Mouse (Mus musculus) MEL (cell line): ENCODE measurements around the gene Rbsn. TPM values are rescaled to one million over a fixed set of nuclear protein-coding genes. Genes with fewer than 3 reads are reported as not detected.

ENCODE experiments used
- DNase-seq: peaks from one replicate; pipeline ENCODE4 v3.0.0; 2011; ENCODE audit warnings: low read depth, low spot score
- H3K27ac ChIP-seq: 2 replicates; pipeline ENCODE4 v1.5.1; 2012; ENCODE audit warnings: low read depth, mild to moderate bottlenecking, control low read depth, low read length, moderate library complexity; ENCODE audit not compliant: control insufficient read depth
- H3K27me3 ChIP-seq, 2 experiments: fragments of 150-350 bp in 1 of 2; sonication (generic) in 1 of 2; 2 replicates each; pipeline ENCODE4 v1.6.1; 2012; ENCODE audit warnings: low read length in 2 of 2, mild to moderate bottlenecking in 2 of 2, improper control_type of control experiment in 1 of 2, moderate library complexity in 1 of 2; ENCODE audit not compliant: insufficient read depth in 2 of 2, control insufficient read depth in 1 of 2
- H3K36me3 ChIP-seq, 2 experiments: 2 replicates each; pipeline ENCODE4 v1.6.1; 2012 to 2014; ENCODE audit warnings: low read length in 2 of 2, improper control_type of control experiment in 1 of 2, inconsistent platforms in 1 of 2, mild to moderate bottlenecking in 1 of 2; ENCODE audit not compliant: insufficient read depth in 2 of 2, control insufficient read depth in 1 of 2
- H3K4me1 ChIP-seq, 2 experiments: fragments of 150-350 bp in 1 of 2; sonication (generic) in 1 of 2; 2 replicates each; pipeline ENCODE4 v1.6.1; 2012; ENCODE audit warnings: low read length in 2 of 2, improper control_type of control experiment in 1 of 2, mild to moderate bottlenecking in 1 of 2; ENCODE audit not compliant: insufficient read depth in 2 of 2, control insufficient read depth in 1 of 2
- H3K4me3 ChIP-seq, 2 experiments: fragments of 150-350 bp in 1 of 2; sonication (generic) in 1 of 2; 2 replicates each; pipeline ENCODE4 v1.5.1; 2012; ENCODE audit warnings: low read depth in 2 of 2, low read length in 2 of 2, mild to moderate bottlenecking in 2 of 2, moderate library complexity in 2 of 2, control low read depth in 1 of 2, improper control_type of control experiment in 1 of 2; ENCODE audit not compliant: control insufficient read depth in 1 of 2, insufficient read depth in 1 of 2
- H3K79me2 ChIP-seq: 2 replicates; pipeline ENCODE4 v1.6.1; 2012; ENCODE audit warnings: mild to moderate bottlenecking, low read length, moderate library complexity; ENCODE audit not compliant: control insufficient read depth, poor library complexity, insufficient read depth
- H3K9ac ChIP-seq: 2 replicates; pipeline ENCODE4 v1.6.1; 2012; ENCODE audit warnings: low read depth, mild to moderate bottlenecking, control low read depth, low read length, moderate library complexity; ENCODE audit not compliant: control insufficient read depth, poor library complexity, severe bottlenecking
- H3K9me3 ChIP-seq: fragments of 150-350 bp; sonication (generic); replicated peaks from 2 replicates; pipeline ENCODE4 v1.6.1; 2012; ENCODE audit warnings: mild to moderate bottlenecking, low read length, improper control_type of control experiment, moderate library complexity; ENCODE audit not compliant: insufficient read depth
- CHD1 ChIP-seq: IDR thresholded peaks from 2 replicates; pipeline ENCODE4 v1.6.1; 2012; ENCODE audit warnings: low read depth, mild to moderate bottlenecking, inconsistent platforms, low read length, improper control_type of control experiment
- E2F4 ChIP-seq: IDR thresholded peaks from 2 replicates; pipeline ENCODE4 v1.6.1; 2011; ENCODE audit warnings: low read depth, low read length, improper control_type of control experiment, borderline replicate concordance
- ELF1 ChIP-seq: IDR thresholded peaks from 2 replicates; pipeline ENCODE4 v1.6.1; 2014; ENCODE audit warnings: low read depth, mild to moderate bottlenecking, inconsistent platforms, low read length, improper control_type of control experiment, moderate library complexity
- HCFC1 ChIP-seq: IDR thresholded peaks from 2 replicates; pipeline ENCODE4 v1.6.1; 2012; ENCODE audit warnings: low read depth, mild to moderate bottlenecking, inconsistent platforms, low read length, improper control_type of control experiment, moderate library complexity
- MAX ChIP-seq: IDR thresholded peaks from 2 replicates; pipeline ENCODE4 v1.6.1; 2011; ENCODE audit warnings: low read length, improper control_type of control experiment
- MXI1 ChIP-seq: IDR thresholded peaks from 2 replicates; pipeline ENCODE4 v1.6.1; 2011; ENCODE audit warnings: mild to moderate bottlenecking, low read depth, low read length, improper control_type of control experiment
- POLR2AphosphoS5 ChIP-seq: IDR thresholded peaks from 2 replicates; pipeline ENCODE4 v1.6.1; 2012; ENCODE audit warnings: low read depth, borderline replicate concordance, mild to moderate bottlenecking, inconsistent platforms, low read length, moderate library complexity, mixed read lengths
- RCOR1 ChIP-seq: IDR thresholded peaks from 2 replicates; pipeline ENCODE4 v1.6.1; 2012; ENCODE audit warnings: low read depth, mild to moderate bottlenecking, inconsistent platforms, low read length, improper control_type of control experiment
- TAL1 ChIP-seq: IDR thresholded peaks from 2 replicates; pipeline ENCODE4 v1.6.1; 2012; ENCODE audit warnings: mild to moderate bottlenecking, inconsistent platforms, low read length, moderate library complexity, mixed read lengths
- TBP ChIP-seq: IDR thresholded peaks from 2 replicates; pipeline ENCODE4 v1.8.0; 2011; ENCODE audit warnings: low read depth, low read length, improper control_type of control experiment
- USF2 ChIP-seq, 2 experiments: IDR thresholded peaks; 2 replicates each; pipeline ENCODE4 v1.6.1; 2011 to 2012; ENCODE audit warnings: improper control_type of control experiment in 2 of 2, low read length in 2 of 2, borderline replicate concordance in 1 of 2, inconsistent platforms in 1 of 2, low read depth in 1 of 2, mild to moderate bottlenecking in 1 of 2; ENCODE audit not compliant: insufficient read depth in 1 of 2
- ZC3H11A ChIP-seq: IDR thresholded peaks from 2 replicates; pipeline ENCODE4 v1.6.1; 2012; ENCODE audit warnings: low read depth, mild to moderate bottlenecking, inconsistent platforms, low read length, improper control_type of control experiment
- ZKSCAN1 ChIP-seq: IDR thresholded peaks from 2 replicates; pipeline ENCODE4 v1.6.1; 2012; ENCODE audit warnings: low read depth, mild to moderate bottlenecking, inconsistent platforms, low read length, improper control_type of control experiment, moderate library complexity
- polyA plus RNA-seq, 2 experiments: library from polyadenylated mRNA; stranded (reverse) in 1 of 2; unstranded in 1 of 2; fragments of >175 nt in 1 of 2; fragments of >200 nt in 1 of 2; gene quantifications; 2 replicates each; pipeline versions ENCODE4 v1.2.1 to v1.2.4; 2012; ENCODE audit warnings: low replicate concordance in 2 of 2, low read depth in 1 of 2; ENCODE audit not compliant: insufficient read length in 2 of 2, insufficient read depth in 1 of 2, missing spikeins in 1 of 2
- total RNA-seq: library from RNA; depleted of rRNA; stranded (reverse); fragments of 300-350 nt; gene quantifications from 2 replicates; pipeline ENCODE4 v1.2.3, GENCODE M21; 2012; rRNA removed

Gene Rbsn
- total and polyA plus RNA-seq, 3 experiments: 16.1 to 16.3 TPM; not detected in 1

- Histone ChIP-seq H3K27me3 (no peaks in the 10 kb centered on the region), H3K9ac (no peak overlapping the region), H3K27ac (no peak overlapping the region), H3K4me1 (no peaks in the 10 kb centered on the region)
- no peak for DNase-seq
- TF ChIP-seq TBP (no peak), USF2 (IDR thresholded peaks at IDR 0.05; ENCODE audit: borderline replicate concordance in 1 of 2, insufficient read depth in 1 of 2, low read depth in 1 of 2, low read length in 2 of 2) (no peak), ZKSCAN1 (no peak), E2F4 (no peak), RCOR1 (no peak), POLR2AphosphoS5 (no peak), MXI1 (no peak), TAL1 (no peak), MAX (no peak), ZC3H11A (no peak), CHD1 (no peak), ELF1 (no peak), HCFC1 (no peak)
- TF ChIP-seq, all 39 proteins: peak for 0
- Histone ChIP-seq H3K79me2 (no peaks in the 10 kb centered on the region; the same call in 1 of the 2 replicates), H3K36me3 (peaks cover 0 to 14% of the 10 kb centered on the region in 2 experiments; a peak in 2 of 4 replicates), H3K9me3 (no peaks in the 10 kb centered on the region), H3K4me3 (no peak overlapping the region)
These were observed 68.8 kb downstream of the Rbsn start for GRCm38 (mm10) chr6:92145881-92146280.

Other genes starting within 250 kb of the Rbsn start
- gene Fgd5, start 236.0 kb downstream of the Rbsn start, total RNA-seq: not detected in 2 replicates
- under 1 TPM in 1 of 2 experiments, not detected in 1; 0.03 TPM for gene Fgd5, start 236.0 kb downstream of the Rbsn start, polyA plus RNA-seq
- gene Nr2c2, start 123.5 kb downstream of the Rbsn start, total RNA-seq: 12.1 and 20.1 TPM in 2 replicates
- 10 to 100 TPM in 1 of 2 experiments, not detected in 1; 17.0 TPM for gene Nr2c2, start 123.5 kb downstream of the Rbsn start, polyA plus RNA-seq
- 87.7 and 109 TPM in 2 replicates for gene Mrps25, start 30.9 kb downstream of the Rbsn start, total RNA-seq
- 100 to 1,000 TPM in 1 of 2 experiments, 10 to 100 TPM in 1; 94.7 to 261 TPM for gene Mrps25, start 30.9 kb downstream of the Rbsn start, polyA plus RNA-seq
- gene Trh, start 29.7 kb upstream of the Rbsn start, total RNA-seq: not detected in 2 replicates
- not detected for gene Trh, start 29.7 kb upstream of the Rbsn start, polyA plus RNA-seq